Mouse (Mus musculus): Measurements from ENCODE around the gene Mtor. TPM values are rescaled to one million over a fixed set of nuclear protein-coding genes. Genes with fewer than 3 reads are reported as not detected.

Gene Mtor
- polyA plus RNA-seq (2017; shearing (Covaris generic)), result 23.6 TPM

DNA sequence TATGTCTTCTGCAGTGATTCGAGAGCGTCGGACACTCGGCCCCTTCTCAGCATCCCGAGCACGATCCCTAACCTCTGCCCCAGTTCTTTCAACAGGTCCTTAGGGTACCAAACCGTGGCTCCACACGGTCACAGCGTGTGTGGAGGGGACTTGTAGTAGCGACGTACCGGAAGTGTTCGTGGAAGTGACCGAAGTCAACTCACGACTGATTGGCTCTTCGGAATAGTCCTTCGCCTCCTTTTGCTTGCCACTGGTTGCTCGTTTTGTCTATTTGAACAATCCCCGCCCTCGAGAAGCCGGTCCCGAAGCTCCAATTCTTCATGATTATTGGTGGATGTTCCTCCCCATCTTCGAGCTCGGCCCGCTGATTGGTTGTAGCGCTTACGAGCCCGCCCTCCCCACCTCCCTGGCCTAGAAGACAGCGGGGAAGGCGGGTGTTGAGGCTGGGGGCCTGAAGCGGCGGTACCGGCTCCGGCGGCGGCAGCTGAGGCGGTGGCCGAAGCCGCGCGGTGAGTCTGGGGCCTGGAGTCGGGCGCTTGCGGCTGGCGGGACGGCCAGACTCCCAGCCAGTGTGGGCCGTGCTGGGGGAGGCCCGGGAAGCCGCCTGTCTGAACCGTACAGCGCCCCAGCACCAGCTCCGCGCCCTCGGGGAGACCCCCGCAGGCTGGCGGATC, at the start of gene Mtor:
TSS of gene Mtor (plus strand) at position 433 of the 674 bp plus-strand sequence.

DNA sequence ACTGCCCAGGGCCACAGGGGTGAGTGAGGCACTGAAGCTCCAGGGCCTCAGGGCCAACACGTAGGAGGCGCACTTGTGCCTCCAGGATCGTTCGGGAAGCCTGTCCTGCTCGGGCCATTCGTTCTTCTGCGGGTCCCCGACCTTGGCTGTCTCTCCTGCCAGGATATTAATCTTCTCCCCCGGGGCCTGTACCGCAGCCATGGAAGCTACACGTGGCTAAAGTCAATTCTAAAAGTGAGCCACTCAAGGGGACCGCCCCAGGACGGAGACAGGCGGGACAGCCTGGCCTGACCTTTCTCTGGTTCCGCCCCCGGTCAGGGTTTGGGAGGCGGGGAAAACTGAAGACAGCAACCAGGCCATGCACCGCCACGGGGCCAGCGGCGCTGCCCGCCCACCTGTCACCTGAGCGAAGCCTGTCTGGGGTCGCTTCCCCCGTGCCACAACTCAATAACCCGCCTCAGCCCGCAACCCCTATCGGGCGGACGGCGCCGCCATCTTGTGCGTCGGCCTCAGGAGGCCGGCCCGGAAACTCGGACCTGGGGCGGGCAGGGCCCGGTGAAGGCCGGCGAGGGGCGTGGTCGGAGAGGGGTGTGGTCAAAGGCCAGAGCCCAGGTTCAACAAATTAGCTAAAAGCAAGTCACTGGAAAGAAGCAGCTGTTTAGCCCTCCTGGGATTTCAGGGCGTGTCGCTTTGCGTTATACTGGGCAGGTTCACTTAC, 4.0 kb upstream of the Mtor start, which contains the start of gene Ubiad1:
TSS of gene Ubiad1 (minus strand) at position 522 of the 718 bp plus-strand sequence.

DNA sequence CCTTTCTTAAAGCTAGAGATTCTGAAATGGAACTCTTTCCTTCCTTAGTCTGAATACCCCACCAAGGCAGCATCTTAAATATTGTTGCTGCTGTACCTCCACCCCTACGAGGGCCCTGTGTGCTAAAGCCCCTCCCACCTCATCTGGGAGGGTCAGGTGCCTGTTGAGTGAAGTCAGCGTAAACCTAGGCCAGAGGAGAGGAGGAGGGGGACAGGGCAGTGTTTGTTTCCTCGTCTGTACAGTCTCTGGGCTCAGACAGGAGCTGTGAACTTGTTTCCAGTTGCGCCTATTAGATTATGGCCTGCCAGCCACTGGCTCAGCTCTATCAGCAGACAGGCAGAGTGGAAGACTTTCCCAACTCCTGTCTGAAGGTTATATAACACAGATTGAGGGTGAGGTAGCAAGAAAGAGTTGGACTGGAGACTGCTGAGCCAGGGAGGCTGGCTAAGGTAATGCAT, 52.0 kb downstream of the Mtor start, which contains the start of gene Angptl7:
TSS of gene Angptl7 (minus strand) at position 51 of the 458 bp plus-strand sequence.

DNA sequence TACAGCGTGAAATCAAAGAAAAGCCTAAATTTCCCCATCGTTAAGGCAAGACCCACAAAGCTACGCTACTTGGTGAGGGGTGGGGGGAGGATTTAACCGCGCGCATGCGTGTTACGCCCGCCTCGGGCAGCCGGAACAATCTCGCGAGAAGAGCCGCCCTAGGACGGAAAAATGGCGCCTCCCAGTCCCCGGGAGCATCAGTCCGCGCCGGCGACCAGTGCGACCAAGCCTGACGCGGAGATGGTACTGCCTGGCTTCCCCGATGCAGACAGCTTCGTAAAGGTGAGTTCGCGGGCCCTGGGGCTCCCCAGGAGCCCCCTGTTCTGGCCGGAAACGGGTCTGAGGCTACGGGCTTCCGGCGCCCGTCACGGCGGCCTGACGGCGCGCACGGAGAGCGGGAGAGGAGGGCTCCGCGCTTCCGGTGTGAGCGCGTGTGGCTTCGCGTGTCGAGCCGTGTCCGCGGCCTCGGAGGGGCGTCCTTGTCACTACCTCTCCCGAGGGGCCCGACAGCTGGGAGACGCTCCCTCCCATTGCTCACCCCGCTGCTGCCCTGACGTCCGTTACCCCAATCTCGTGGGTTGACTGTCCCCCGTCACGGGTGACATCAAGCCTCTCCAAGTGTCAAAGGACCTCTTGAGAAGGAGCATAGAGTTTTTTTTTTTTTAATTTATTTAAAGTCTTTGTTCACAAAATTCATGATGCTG, 110.0 kb downstream of the Mtor start, which contains the start of gene Exosc10:
TSS of gene Exosc10 (plus strand) at position 133 of the 704 bp plus-strand sequence.

DNA sequence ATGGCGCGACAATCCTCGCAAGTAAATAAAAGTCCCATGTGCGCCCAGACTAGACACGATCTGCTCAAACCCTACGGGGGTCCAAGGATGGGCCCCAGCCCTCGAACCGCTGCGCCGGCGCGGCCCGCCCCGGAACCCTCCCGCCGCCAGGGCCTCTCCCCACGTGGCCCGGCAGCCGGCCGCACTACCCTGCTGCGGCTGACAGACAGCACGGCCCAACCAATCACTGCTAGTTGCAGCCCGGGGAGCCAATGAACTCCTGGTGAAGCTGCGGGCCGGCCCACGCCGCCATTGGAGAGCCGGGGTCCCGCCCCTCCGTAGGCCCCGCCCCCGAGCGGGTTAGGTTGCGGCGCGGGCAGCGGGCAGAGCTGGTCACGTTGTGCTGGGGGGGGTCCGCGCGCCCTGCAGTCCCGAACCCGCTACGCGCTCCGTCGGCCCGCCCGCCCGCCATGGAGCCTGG, 142.8 kb downstream of the Mtor start, which contains the start of gene Srm:
TSS of gene Srm (plus strand) at position 333 of the 460 bp plus-strand sequence.

DNA sequence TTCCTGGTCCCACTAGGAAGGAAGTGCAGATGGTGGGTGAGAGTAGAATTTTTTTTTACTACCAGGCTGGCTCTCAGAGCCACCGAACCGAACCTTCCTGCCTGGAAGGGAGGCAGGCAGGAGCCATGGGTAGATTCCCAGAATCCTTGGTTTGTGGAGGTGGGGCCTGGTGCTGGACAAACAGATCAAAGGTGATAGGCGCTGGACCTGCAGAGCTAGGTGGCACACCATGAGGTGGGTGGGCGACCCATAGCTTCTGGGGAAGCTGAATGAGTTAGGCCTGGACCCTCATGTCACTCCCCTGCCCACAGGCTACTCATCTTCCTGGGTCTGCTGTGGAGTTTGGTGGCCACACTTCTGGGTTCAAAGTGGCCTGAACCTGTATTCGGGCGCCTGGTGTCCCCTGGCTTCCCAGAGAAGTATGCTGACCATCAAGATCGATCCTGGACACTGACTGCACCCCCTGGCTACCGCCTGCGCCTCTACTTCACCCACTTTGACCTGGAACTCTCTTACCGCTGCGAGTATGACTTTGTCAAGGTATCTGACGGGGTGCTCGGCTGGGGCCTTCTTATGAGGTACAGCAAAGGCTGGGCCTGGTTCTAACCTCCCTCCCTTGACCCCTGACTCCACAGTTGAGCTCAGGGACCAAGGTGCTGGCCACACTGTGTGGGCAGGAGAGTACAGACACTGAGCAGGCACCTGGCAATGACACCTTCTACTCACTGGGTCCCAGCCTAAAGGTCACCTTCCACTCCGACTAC, 154.1 kb downstream of the Mtor start, which contains the start of gene Masp2:
TSS of gene Masp2 (plus strand) at position 198 of the 764 bp plus-strand sequence.

Other genes starting within 250 kb of the Mtor start
- not detected for gene Disp3, start 160.6 kb upstream of the Mtor start, polyA plus RNA-seq (2017; shearing (Covaris generic))
- 24.0 TPM for gene Ubiad1, start 3.8 kb upstream of the Mtor start, polyA plus RNA-seq (2017; shearing (Covaris generic))
- gene Angptl7, start 51.8 kb downstream of the Mtor start, polyA plus RNA-seq (2017; shearing (Covaris generic)), result 0.13 TPM
- 136 TPM for gene Exosc10, start 109.8 kb downstream of the Mtor start, polyA plus RNA-seq (2017; shearing (Covaris generic))
- 12.4 TPM for gene Srm, start 142.9 kb downstream of the Mtor start, polyA plus RNA-seq (2017; shearing (Covaris generic))
- not detected for gene Masp2, start 153.9 kb downstream of the Mtor start, polyA plus RNA-seq (2017; shearing (Covaris generic))
- 232 TPM for gene Tardbp, start 178.4 kb downstream of the Mtor start, polyA plus RNA-seq (2017; shearing (Covaris generic))
- gene Gm572, start 194.7 kb downstream of the Mtor start, polyA plus RNA-seq (2017; shearing (Covaris generic)), result not detected